Comparison of ENCODE assay signal across 18 mouse cellular contexts in the genomic region with DNA sequence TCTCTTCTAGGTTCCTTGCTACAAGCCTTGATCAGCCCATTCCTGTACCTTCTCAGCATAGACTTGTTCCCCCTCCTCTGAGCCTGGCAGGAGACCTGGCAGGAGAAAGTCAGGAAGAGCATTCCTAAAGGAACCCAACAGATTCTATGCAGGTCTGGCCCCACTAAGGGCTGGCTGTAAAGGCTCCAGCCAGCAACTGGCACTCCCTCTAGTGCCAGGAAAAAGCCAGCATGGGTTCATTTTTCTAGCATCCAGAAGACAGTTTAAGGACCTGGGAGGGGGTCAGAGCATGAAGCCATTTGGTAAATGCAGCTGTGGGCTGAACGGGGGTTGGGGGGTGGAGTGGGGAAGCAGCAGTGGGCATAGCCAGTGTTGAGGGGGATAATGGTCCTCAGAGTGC.
DNase-seq lines count a peak whose midpoint lies in the region; ATAC-seq and TF ChIP-seq lines count a peak whose summit lies in the region.
"Had no signal": no experiment of that assay in that cellular context is flagged by ENCODE, and none has a peak within 500 bp of the region (broad histone marks: within the 10 kb centered on the region; RNA-seq: fewer than 3 reads in every experiment).

No protein-coding gene starts in this region.

- H3K9ac ChIP-seq in forebrain, postnatal 0 days = no peak overlapping the region
- H3K9ac ChIP-seq in forebrain, embryonic 12.5 days = no peak overlapping the region
- peak overlapping the region; percentile 14; the same call in 1 of the 2 replicates for H3K9ac ChIP-seq in intestine, embryonic 16.5 days (ENCODE audit: low read depth, low read length)
- no peak overlapping the region for H3K9ac ChIP-seq in intestine, embryonic 15.5 days
- no peak overlapping the region for H3K9ac ChIP-seq in midbrain, embryonic 15.5 days
- no peak overlapping the region for H3K9ac ChIP-seq in intestine, postnatal 0 days (ENCODE audit: low read depth, low read length)
- H3K9ac ChIP-seq: embryonic facial prominence, embryonic 13.5 days; limb, embryonic 12.5 days; liver, embryonic 13.5 days; lung, embryonic 15.5 days had no signal

- H3K4me2 ChIP-seq in forebrain, postnatal 0 days (ENCODE audit: low read depth) = no peak overlapping the region
- no peak overlapping the region for H3K4me2 ChIP-seq in forebrain, embryonic 12.5 days
- H3K4me2 ChIP-seq in intestine, embryonic 16.5 days (ENCODE audit: low read depth, low read length) = no peak overlapping the region
- no peak overlapping the region for H3K4me2 ChIP-seq in intestine, embryonic 15.5 days (replicated peaks)
- H3K4me2 ChIP-seq in midbrain, embryonic 15.5 days = no peak overlapping the region
- no peak overlapping the region for H3K4me2 ChIP-seq in intestine, postnatal 0 days (replicated peaks; ENCODE audit: low read depth)
- H3K4me2 ChIP-seq: embryonic facial prominence, embryonic 13.5 days; limb, embryonic 12.5 days; liver, embryonic 13.5 days; lung, embryonic 15.5 days had no signal

- no peaks in the 10 kb centered on the region for H3K4me1 ChIP-seq in forebrain, postnatal 0 days (ENCODE audit: insufficient read depth)
- peaks cover 50% of the 10 kb centered on the region for H3K4me1 ChIP-seq in forebrain, embryonic 12.5 days
- no peaks in the 10 kb centered on the region for H3K4me1 ChIP-seq in intestine, embryonic 16.5 days (ENCODE audit: control insufficient read depth, insufficient read depth, low read length)
- H3K4me1 ChIP-seq in intestine, embryonic 15.5 days (replicated peaks) = no peaks in the 10 kb centered on the region
- peaks cover 66% of the 10 kb centered on the region for H3K4me1 ChIP-seq in midbrain, embryonic 10.5 days
- H3K4me1 ChIP-seq in midbrain, embryonic 15.5 days = peaks cover 16% of the 10 kb centered on the region
- no peaks in the 10 kb centered on the region for H3K4me1 ChIP-seq in intestine, postnatal 0 days (replicated peaks; ENCODE audit: control insufficient read depth, insufficient read depth, low read length)
- H3K4me1 ChIP-seq: liver, embryonic 13.5 days; lung, embryonic 15.5 days had no signal

- no peak for DNase-seq in forebrain, postnatal 0 days
- DNase-seq in midbrain, embryonic 10.5 days (ENCODE audit: low spot score) = no peak
- DNase-seq in adrenal gland, postnatal 10 days = no peak
- DNase-seq: cerebellum, adult 9-10 months; heart, postnatal 4 days; kidney, adult 11 months; liver, embryonic 13.5 days; thymus, postnatal 14 days had no signal

- 50% methylated on average over 1 of the region's 1 CpGs for WGBS in forebrain, postnatal 0 days
- 38% methylated on average over 1 of the region's 1 CpGs for WGBS in forebrain, embryonic 12.5 days
- 70% methylated on average over 1 of the region's 1 CpGs for WGBS in intestine, embryonic 16.5 days
- 53% methylated on average over 1 of the region's 1 CpGs for WGBS in intestine, embryonic 15.5 days
- WGBS in midbrain, embryonic 10.5 days = 53% methylated on average over 1 of the region's 1 CpGs
- 40% methylated on average over 1 of the region's 1 CpGs for WGBS in midbrain, embryonic 15.5 days
- WGBS in intestine, postnatal 0 days = 80% methylated on average over 1 of the region's 1 CpGs

- H3K27ac ChIP-seq in forebrain, postnatal 0 days (ENCODE audit: low read depth, low read length) = no peak overlapping the region
- H3K27ac ChIP-seq in forebrain, embryonic 12.5 days = no peak overlapping the region
- no peak overlapping the region for H3K27ac ChIP-seq in intestine, embryonic 16.5 days (ENCODE audit: low read length)
- H3K27ac ChIP-seq in intestine, embryonic 15.5 days = no peak overlapping the region
- H3K27ac ChIP-seq in midbrain, embryonic 10.5 days (replicated peaks) = peak overlapping the region; percentile 84
- H3K27ac ChIP-seq in midbrain, embryonic 15.5 days = no peak overlapping the region
- no peak overlapping the region for H3K27ac ChIP-seq in intestine, postnatal 0 days (ENCODE audit: low read depth, low read length)
- H3K27ac ChIP-seq: embryonic facial prominence, embryonic 13.5 days; limb, embryonic 12.5 days; liver, embryonic 13.5 days; lung, embryonic 15.5 days had no signal

- ATAC-seq in forebrain, postnatal 0 days = peak; percentile 12; the same call in 1 of the 2 replicates
- no peak for ATAC-seq in forebrain, embryonic 12.5 days (ENCODE audit: low FRiP score)
- no peak for ATAC-seq in intestine, embryonic 16.5 days
- no peak for ATAC-seq in intestine, embryonic 15.5 days
- ATAC-seq in midbrain, embryonic 15.5 days (replicated peaks) = no peak
- no peak for ATAC-seq in intestine, postnatal 0 days
- ATAC-seq: CD4-positive, CD25-positive, alpha-beta regulatory T cell, adult 4 months had no signal

- peak; percentile 40; the same call in 1 of the 2 replicates for TF ChIP-seq CTCF in forebrain, postnatal 0 days (IDR thresholded peaks at IDR 0.05; ENCODE audit: low read depth)
- TF ChIP-seq CTCF in intestine, postnatal 0 days (IDR thresholded peaks at IDR 0.05; ENCODE audit: low read depth) = 0 out of 2 replicates have a peak, but pooled peaks have one; percentile 14

- H3K9me3 ChIP-seq in forebrain, postnatal 0 days (ENCODE audit: low read length) = no peaks in the 10 kb centered on the region
- no peaks in the 10 kb centered on the region for H3K9me3 ChIP-seq in forebrain, embryonic 12.5 days
- no peaks in the 10 kb centered on the region for H3K9me3 ChIP-seq in intestine, embryonic 16.5 days (ENCODE audit: control insufficient read depth, low read length)
- H3K9me3 ChIP-seq in intestine, embryonic 15.5 days = no peaks in the 10 kb centered on the region
- no peaks in the 10 kb centered on the region for H3K9me3 ChIP-seq in midbrain, embryonic 10.5 days (replicated peaks)
- H3K9me3 ChIP-seq in midbrain, embryonic 15.5 days = no peaks in the 10 kb centered on the region
- no peaks in the 10 kb centered on the region for H3K9me3 ChIP-seq in intestine, postnatal 0 days (ENCODE audit: control insufficient read depth)
- H3K9me3 ChIP-seq: embryonic facial prominence, embryonic 13.5 days; G1E; limb, embryonic 12.5 days; liver, embryonic 13.5 days; lung, embryonic 15.5 days had no signal

- no peak overlapping the region for H3K4me3 ChIP-seq in forebrain, postnatal 0 days (ENCODE audit: low read depth, low read length)
- no peak overlapping the region for H3K4me3 ChIP-seq in forebrain, embryonic 12.5 days (replicated peaks)
- H3K4me3 ChIP-seq in intestine, embryonic 16.5 days (ENCODE audit: low read length) = no peak overlapping the region
- no peak overlapping the region for H3K4me3 ChIP-seq in intestine, embryonic 15.5 days (replicated peaks)
- no peak overlapping the region for H3K4me3 ChIP-seq in midbrain, embryonic 10.5 days
- no peak overlapping the region for H3K4me3 ChIP-seq in midbrain, embryonic 15.5 days
- no peak overlapping the region for H3K4me3 ChIP-seq in intestine, postnatal 0 days (ENCODE audit: low read depth, low read length)
- H3K4me3 ChIP-seq: embryonic facial prominence, embryonic 13.5 days; limb, embryonic 12.5 days; liver, embryonic 13.5 days; lung, embryonic 15.5 days had no signal

- H3K27me3 ChIP-seq in forebrain, postnatal 0 days (ENCODE audit: insufficient read depth, low read length) = no peaks in the 10 kb centered on the region
- no peaks in the 10 kb centered on the region for H3K27me3 ChIP-seq in forebrain, embryonic 12.5 days
- H3K27me3 ChIP-seq in intestine, embryonic 16.5 days (replicated peaks; ENCODE audit: control insufficient read depth, insufficient read depth, low read length) = no peaks in the 10 kb centered on the region
- H3K27me3 ChIP-seq in intestine, embryonic 15.5 days (replicated peaks) = no peaks in the 10 kb centered on the region
- H3K27me3 ChIP-seq in midbrain, embryonic 10.5 days (ENCODE audit: low read depth, poor library complexity, severe bottlenecking) = no peaks in the 10 kb centered on the region
- no peaks in the 10 kb centered on the region for H3K27me3 ChIP-seq in midbrain, embryonic 15.5 days (replicated peaks)
- H3K27me3 ChIP-seq in intestine, postnatal 0 days (replicated peaks; ENCODE audit: control insufficient read depth, insufficient read depth, low read length) = no peaks in the 10 kb centered on the region
- H3K27me3 ChIP-seq: embryonic facial prominence, embryonic 13.5 days; liver, embryonic 13.5 days; lung, embryonic 15.5 days had no signal

- H3K36me3 ChIP-seq in forebrain, postnatal 0 days (ENCODE audit: insufficient read depth) = no peaks in the 10 kb centered on the region; the same call in 1 of the 2 replicates
- H3K36me3 ChIP-seq in forebrain, embryonic 12.5 days (replicated peaks) = no peaks in the 10 kb centered on the region
- H3K36me3 ChIP-seq in intestine, embryonic 16.5 days (ENCODE audit: control insufficient read depth, insufficient read depth, low read length) = no peaks in the 10 kb centered on the region
- H3K36me3 ChIP-seq in intestine, embryonic 15.5 days = no peaks in the 10 kb centered on the region
- H3K36me3 ChIP-seq in midbrain, embryonic 10.5 days = peaks cover 10% of the 10 kb centered on the region; the same call in 1 of the 2 replicates
- no peaks in the 10 kb centered on the region for H3K36me3 ChIP-seq in midbrain, embryonic 15.5 days (replicated peaks)
- no peaks in the 10 kb centered on the region for H3K36me3 ChIP-seq in intestine, postnatal 0 days (ENCODE audit: control insufficient read depth, insufficient read depth)
- H3K36me3 ChIP-seq: embryonic facial prominence, embryonic 13.5 days; G1E; limb, embryonic 12.5 days; liver, embryonic 13.5 days; lung, embryonic 15.5 days had no signal
